In the genomic region with DNA sequence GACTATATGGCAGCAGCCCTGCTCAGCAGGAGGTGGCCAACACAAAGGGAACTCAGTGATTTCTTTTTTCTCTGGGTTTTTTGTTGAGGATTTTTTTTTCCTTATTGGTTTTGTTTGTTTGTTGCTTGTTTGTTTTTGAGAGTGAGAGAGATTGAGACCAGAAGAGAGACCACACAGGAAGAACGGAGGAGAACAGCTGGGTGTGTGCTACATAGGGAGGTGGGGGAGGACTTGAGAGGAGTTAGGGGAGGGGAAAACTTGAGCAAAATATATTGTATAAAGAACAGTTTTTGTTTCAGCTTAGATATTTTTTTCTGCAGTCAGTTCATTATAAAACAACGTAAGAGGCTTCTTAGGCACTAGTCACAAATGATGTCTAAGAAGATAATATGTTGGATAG, we compare ENCODE assay signal across 21 mouse cellular contexts.
DNase-seq lines count a peak whose midpoint lies in the region; ATAC-seq and TF ChIP-seq lines count a peak whose summit lies in the region.
"Had no signal": no experiment of that assay in that cellular context is flagged by ENCODE, and none has a peak within 500 bp of the region (broad histone marks: within the 10 kb centered on the region; RNA-seq: fewer than 3 reads in every experiment).

No protein-coding gene starts in this region.

- no peak overlapping the region for H3K27ac ChIP-seq in lung, embryonic 14.5 days (ENCODE audit: low read depth)
- H3K27ac ChIP-seq in lung, embryonic 16.5 days (ENCODE audit: low read length): no peak overlapping the region
- H3K27ac ChIP-seq: embryonic facial prominence, embryonic 12.5 days; embryonic facial prominence, embryonic 15.5 days; forebrain, embryonic 10.5 days; forebrain, embryonic 12.5 days had no signal

- H3K4me2 ChIP-seq in lung, embryonic 14.5 days: no peak overlapping the region
- no peak overlapping the region for H3K4me2 ChIP-seq in lung, embryonic 16.5 days (ENCODE audit: low read depth, low read length)
- H3K4me2 ChIP-seq: embryonic facial prominence, embryonic 12.5 days; embryonic facial prominence, embryonic 15.5 days; forebrain, embryonic 12.5 days had no signal

- H3K4me1 ChIP-seq in lung, embryonic 14.5 days (ENCODE audit: insufficient read depth): no peaks in the 10 kb centered on the region
- no peaks in the 10 kb centered on the region for H3K4me1 ChIP-seq in lung, embryonic 16.5 days (replicated peaks; ENCODE audit: control insufficient read depth, insufficient read depth, low read length)
- H3K4me1 ChIP-seq: embryonic facial prominence, embryonic 12.5 days; embryonic facial prominence, embryonic 15.5 days; forebrain, embryonic 12.5 days had no signal

- no peaks in the 10 kb centered on the region for H3K9me3 ChIP-seq in lung, embryonic 14.5 days (ENCODE audit: low read depth, low read length)
- no peaks in the 10 kb centered on the region for H3K9me3 ChIP-seq in lung, embryonic 16.5 days (ENCODE audit: control insufficient read depth, low read length)
- H3K9me3 ChIP-seq: embryonic facial prominence, embryonic 12.5 days; embryonic facial prominence, embryonic 15.5 days; forebrain, embryonic 10.5 days; forebrain, embryonic 12.5 days had no signal

- peak; percentile 68 for ATAC-seq in lung, embryonic 14.5 days (ENCODE audit: insufficient read depth)
- peak; percentile 71; the same call in 1 of the 2 replicates for ATAC-seq in lung, embryonic 16.5 days (ENCODE audit: low read depth)
- ATAC-seq: forebrain, embryonic 14.5 days; forebrain, embryonic 16.5 days had no signal

- WGBS in lung, embryonic 14.5 days: 55% methylated on average over 2 of the region's 2 CpGs
- 42% methylated on average over 2 of the region's 2 CpGs for WGBS in lung, embryonic 16.5 days

- no peak overlapping the region for H3K9ac ChIP-seq in lung, embryonic 14.5 days
- H3K9ac ChIP-seq in lung, embryonic 16.5 days (ENCODE audit: low read length): no peak overlapping the region
- H3K9ac ChIP-seq: embryonic facial prominence, embryonic 12.5 days; embryonic facial prominence, embryonic 15.5 days; forebrain, embryonic 12.5 days had no signal

- no peak overlapping the region for H3K4me3 ChIP-seq in lung, embryonic 14.5 days (ENCODE audit: low read depth, low read length)
- no peak overlapping the region for H3K4me3 ChIP-seq in lung, embryonic 16.5 days (ENCODE audit: low read length)
- H3K4me3 ChIP-seq: embryonic facial prominence, embryonic 12.5 days; embryonic facial prominence, embryonic 15.5 days; erythroblast, embryonic 14.5 days; forebrain, embryonic 10.5 days; forebrain, embryonic 12.5 days had no signal

- DNase-seq in lung, embryonic 14.5 days: peak; percentile 40
- DNase-seq in lung, adult 18-20 months: no peak
- DNase-seq in lung, postnatal 10 days: no peak
- DNase-seq: adrenal gland, adult 2 months; adrenal gland, postnatal 10 days; adrenal gland, postnatal 25 days; cerebellum, adult 11 months; cerebellum, adult 18-20 months; cerebellum, adult 8-10 months; cerebellum, adult 9-11 months; cerebellum, postnatal 14 days; cerebellum, postnatal 36 days; embryo, embryonic 11 days had no signal

- H3K27me3 ChIP-seq in lung, embryonic 14.5 days (ENCODE audit: insufficient read depth, low read length): no peaks in the 10 kb centered on the region
- H3K27me3 ChIP-seq in lung, embryonic 16.5 days (ENCODE audit: control insufficient read depth, insufficient read depth, low read depth, low read length): no peaks in the 10 kb centered on the region
- H3K27me3 ChIP-seq: embryonic facial prominence, embryonic 12.5 days; embryonic facial prominence, embryonic 15.5 days; forebrain, embryonic 12.5 days had no signal

- no peaks in the 10 kb centered on the region for H3K36me3 ChIP-seq in lung, embryonic 14.5 days (ENCODE audit: insufficient read depth)
- no peaks in the 10 kb centered on the region for H3K36me3 ChIP-seq in lung, embryonic 16.5 days (ENCODE audit: control insufficient read depth, insufficient read depth, low read length)
- H3K36me3 ChIP-seq: embryonic facial prominence, embryonic 12.5 days; embryonic facial prominence, embryonic 15.5 days; forebrain, embryonic 10.5 days; forebrain, embryonic 12.5 days had no signal

- no peak for TF ChIP-seq CTCF in lung, embryonic 14.5 days (IDR thresholded peaks at IDR 0.05; ENCODE audit: low read depth)
